Mouse (Mus musculus) testis, postnatal 14 days (tissue): ENCODE results near the gene Ptpn11.
"Not testable (repeated sequence)": the region's sequence is repeated elsewhere in the genome, so short reads cannot be mapped to it uniquely, and the experiment has no call there.

ENCODE experiments used
- DNase-seq: peaks from one replicate; pipeline ENCODE4 v3.0.0; 2021; ENCODE audit warnings: low spot score

Gene Ptpn11

DNA sequence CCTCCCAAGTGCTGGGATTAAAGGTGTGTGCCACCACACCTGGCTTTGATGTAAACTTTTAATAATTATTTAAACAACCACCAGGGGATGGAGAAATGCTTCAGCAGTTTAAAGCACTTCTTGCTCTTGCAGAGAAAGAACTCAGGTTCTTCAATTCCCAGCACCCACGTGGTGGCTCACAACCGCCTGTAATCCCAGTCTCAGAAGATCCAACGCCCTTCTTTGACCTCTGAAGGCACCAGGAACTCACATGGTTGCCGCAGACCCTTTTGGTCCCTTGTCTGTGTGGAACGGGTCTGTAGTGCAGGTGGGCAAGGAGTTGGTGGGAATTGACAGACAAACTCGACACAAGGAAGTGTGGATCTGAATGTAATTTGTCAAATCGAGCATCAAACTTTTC lies 23.5 kb upstream of the Ptpn11 start:
- no peak for DNase-seq

DNA sequence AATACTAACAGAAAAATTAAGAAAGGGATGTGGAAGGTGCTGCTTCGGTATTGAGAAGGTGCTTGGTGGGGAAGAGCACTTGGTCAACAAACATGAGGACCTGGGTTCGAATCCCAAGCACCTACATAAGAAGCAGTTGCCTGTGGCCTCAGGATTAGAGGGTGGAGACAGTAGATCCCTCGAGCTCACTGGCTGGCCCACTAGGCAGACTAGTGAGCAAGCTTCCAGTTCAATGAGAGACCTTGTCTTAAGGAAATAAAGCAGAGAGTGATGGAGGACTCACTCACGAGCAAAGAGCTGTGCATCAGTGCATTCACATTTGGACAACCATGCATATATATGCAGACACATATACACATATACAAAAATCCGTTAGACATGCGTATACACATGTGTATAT lies 20.9 kb upstream of the Ptpn11 start:
- no peak for DNase-seq

- DNase-seq, result no peak
Measured at GRCm38 (mm10) chr5:121210601-121210924, 19.4 kb upstream of the Ptpn11 start.

- DNase-seq, result no peak
Measured at GRCm38 (mm10) chr5:121209755-121210600, 18.8 kb upstream of the Ptpn11 start.

GRCm38 (mm10) chr5:121206984-121207383 lies 15.8 kb upstream of the Ptpn11 start:
- no peak for DNase-seq

GRCm38 (mm10) chr5:121206540-121206939 lies 15.3 kb upstream of the Ptpn11 start:
- DNase-seq, result no peak

DNA sequence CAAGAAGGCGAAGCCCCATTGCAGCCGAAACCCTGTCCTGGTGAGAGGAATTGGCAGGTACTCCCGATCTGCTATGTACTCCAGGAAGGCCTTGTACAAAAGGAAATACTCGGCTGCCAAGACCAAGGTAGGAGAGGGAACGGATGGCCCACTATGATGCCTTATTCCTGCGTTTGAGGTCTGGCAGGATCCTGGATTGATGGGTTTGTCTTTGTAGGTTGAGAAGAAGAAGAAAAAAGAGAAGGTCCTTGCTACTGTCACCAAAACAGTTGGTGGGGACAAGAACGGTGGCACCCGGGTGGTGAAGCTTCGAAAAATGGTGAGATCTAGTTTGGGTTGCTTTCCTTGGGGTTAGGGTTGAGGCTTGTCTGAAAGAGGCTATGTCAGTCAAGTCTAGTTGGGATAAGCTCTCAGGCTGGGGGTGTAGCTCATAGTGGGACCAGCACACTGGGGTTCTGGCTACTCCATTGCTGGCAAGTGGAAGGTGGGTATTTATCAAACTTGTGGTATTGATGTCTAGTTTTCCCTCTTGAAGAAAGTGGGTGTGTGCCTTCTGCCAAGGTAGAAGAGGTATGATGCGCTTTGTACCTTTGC lies 14.4 kb upstream of the Ptpn11 start:
- not testable (repeated sequence) for DNase-seq

- peak; percentile 90 for DNase-seq
Measured at GRCm38 (mm10) chr5:121204132-121205089, 13.2 kb upstream of the Ptpn11 start, which contains the start of gene Rpl6. Gene Rpl6, plus strand, starts transcription at chr5:121204481.

- DNase-seq, result no peak
Measured at GRCm38 (mm10) chr5:121202467-121202866, 11.3 kb upstream of the Ptpn11 start.

DNA sequence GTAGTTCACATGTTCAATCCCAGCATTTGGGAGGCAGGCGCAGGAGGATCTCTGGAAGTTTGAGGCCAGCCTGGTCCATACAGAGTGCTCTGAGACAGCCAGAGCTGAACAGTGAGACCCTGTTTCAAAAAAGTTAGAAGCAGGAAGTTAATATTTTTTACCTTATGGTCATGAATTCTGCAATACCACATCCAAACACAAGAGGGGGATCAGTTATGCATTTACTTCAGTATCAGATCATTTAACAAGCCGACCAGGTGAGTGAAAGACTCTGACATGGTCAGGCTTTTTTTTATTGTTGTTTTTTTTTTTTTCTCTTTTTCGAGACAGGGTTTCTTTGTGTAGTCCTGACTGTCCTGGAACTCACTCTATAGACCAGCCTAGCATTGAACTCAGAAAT lies 10.5 kb upstream of the Ptpn11 start:
- DNase-seq, result no peak

GRCm38 (mm10) chr5:121198376-121198775 lies 7.2 kb upstream of the Ptpn11 start:
- DNase-seq, result no peak

- no peak for DNase-seq
Measured at GRCm38 (mm10) chr5:121197337-121197736, 6.1 kb upstream of the Ptpn11 start.

DNA sequence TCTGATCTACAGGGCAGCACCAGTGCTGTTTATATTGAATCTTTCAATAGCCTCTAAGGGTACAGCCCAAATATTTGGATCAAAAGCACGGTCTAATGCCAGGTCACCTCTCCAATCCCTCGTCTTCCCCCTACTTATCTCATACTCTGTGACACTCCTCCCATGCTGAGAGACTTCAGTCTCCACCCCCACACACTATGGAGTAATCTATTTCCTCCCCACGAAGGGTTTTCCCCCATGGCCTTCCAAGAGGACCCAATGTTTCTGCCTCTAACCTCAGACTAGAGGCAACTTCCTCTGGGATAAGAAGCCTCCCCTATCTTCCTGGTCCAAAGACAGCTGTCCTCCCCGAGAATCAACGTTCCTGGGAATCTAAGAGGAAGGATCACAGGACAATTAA lies 5.6 kb upstream of the Ptpn11 start:
- no peak for DNase-seq

GRCm38 (mm10) chr5:121194173-121194572 lies 3.0 kb upstream of the Ptpn11 start:
- no peak for DNase-seq

- no peak for DNase-seq
Measured at GRCm38 (mm10) chr5:121191584-121191906, 348 bp upstream of the Ptpn11 start.

DNA sequence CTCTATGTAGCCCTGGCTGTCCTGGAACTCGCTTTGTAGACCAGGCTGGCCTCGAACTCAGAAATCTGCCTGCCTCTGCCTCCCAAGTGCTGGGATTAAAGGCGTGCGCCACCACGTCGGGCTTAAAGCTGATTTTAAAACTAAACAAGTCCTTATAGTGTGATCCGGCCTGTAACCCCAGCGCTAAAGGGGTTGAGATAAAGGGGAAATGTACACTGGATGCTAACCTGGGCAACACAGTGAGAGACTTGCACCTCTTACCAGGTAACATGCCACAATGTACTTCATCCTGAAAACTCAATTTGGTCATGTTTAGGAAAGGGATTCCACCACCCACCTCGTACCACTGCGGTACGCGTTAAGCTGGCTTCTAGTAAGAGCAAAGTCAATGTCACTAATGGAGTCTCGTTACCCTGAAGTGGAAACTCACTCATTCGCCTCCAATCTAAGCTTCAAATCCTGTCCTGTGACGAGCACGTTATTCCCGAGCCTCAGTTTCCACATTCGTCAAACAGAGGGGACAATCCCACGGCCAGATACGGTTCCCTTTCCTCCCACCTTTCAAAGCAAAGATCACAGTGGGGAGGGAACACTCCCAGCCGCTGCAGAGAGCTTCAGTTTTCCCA lies 874 bp downstream of the Ptpn11 start:
- DNase-seq, result no peak

GRCm38 (mm10) chr5:121189182-121189581 lies 2.0 kb downstream of the Ptpn11 start:
- no peak for DNase-seq

DNA sequence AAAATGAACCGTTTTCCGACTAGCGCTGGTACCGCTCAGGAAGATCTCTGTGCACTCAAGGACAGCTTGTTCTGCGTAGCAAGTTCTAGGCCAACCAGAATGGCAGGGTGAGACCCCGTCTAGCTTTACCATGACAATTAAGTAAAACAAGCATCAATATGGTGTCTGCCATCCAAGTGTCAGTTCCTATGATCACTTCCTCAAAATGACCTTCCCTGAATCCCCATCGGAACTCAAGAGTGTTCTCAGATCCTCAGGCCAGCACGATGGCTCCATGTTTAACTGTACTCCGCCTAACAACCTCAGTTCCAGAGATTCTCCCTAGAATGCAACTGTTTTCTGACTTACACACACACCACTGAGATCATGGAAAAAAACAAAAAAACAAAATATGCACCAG lies 2.9 kb downstream of the Ptpn11 start:
- DNase-seq, result no peak

DNA sequence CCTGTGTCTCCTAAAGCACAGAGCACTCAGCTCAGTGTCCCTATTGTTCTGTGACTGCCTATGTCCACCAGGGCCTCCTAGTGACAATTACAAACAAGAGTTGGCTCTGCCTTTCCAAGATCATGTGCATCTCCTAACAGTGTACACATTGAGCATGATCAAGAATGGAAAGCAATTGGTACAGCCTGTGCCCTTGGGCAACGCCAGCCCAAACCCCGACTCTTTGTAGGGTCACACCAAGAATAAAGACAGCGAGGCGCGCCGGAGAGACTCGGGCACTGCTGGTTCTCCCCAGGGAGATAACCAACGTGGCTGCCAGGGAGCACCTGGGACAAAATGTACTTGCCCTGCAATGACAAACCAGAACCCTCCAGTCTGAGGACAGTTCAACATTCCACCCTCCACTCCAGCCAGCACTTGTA lies 3.6 kb downstream of the Ptpn11 start:
- DNase-seq, result peak; percentile 61

GRCm38 (mm10) chr5:121184945-121185551 lies 6.1 kb downstream of the Ptpn11 start:
- no peak for DNase-seq

GRCm38 (mm10) chr5:121184375-121184774 lies 6.8 kb downstream of the Ptpn11 start:
- DNase-seq, result no peak

- no peak for DNase-seq
Measured at GRCm38 (mm10) chr5:121183269-121183668, 7.9 kb downstream of the Ptpn11 start.
